Mouse (Mus musculus) hindbrain, postnatal 0 days (tissue): ENCODE data around the gene Zfp58. TPM values are rescaled to one million over a fixed set of nuclear protein-coding genes. Genes with fewer than 3 reads are reported as not detected.
A peak's percentile ranks its signal among the peaks of the same experiment; 100 is the strongest.

Source experiments
- ATAC-seq: fragments of 200-750 bp; cut with Nextera tagmentation; 2 replicates; pipeline ENCODE4 v1.8.0; 2017; ENCODE audit warnings: mild to moderate bottlenecking, moderate TSS enrichment, moderate library complexity
- DNase-seq: peaks from one replicate; pipeline ENCODE4 v3.0.0-alpha.2; 2015; ENCODE audit warnings: low spot score
- H3K27ac ChIP-seq: fragments of 300-500 bp; sonication (generic); 2 replicates; pipeline ENCODE4 v1.5.1; 2014; ENCODE audit warnings: mild to moderate bottlenecking
- H3K27me3 ChIP-seq: fragments of 300-500 bp; sonication (generic); 2 replicates; pipeline ENCODE4 v1.6.1; 2014; ENCODE audit warnings: low read length, mixed read lengths; ENCODE audit not compliant: insufficient read depth
- H3K36me3 ChIP-seq: fragments of 300-500 bp; sonication (generic); 2 replicates; pipeline ENCODE4 v1.6.1; 2014; ENCODE audit warnings: low read length, mixed read lengths; ENCODE audit not compliant: insufficient read depth
- H3K4me1 ChIP-seq: fragments of 300-500 bp; sonication (generic); 2 replicates; pipeline ENCODE4 v1.6.1; 2014; ENCODE audit warnings: antibody characterized with exemption, low read length, mixed read lengths; ENCODE audit not compliant: insufficient read depth
- H3K4me2 ChIP-seq: fragments of 300-500 bp; sonication (generic); 2 replicates; pipeline ENCODE4 v1.6.1; 2014; ENCODE audit warnings: low read depth, mild to moderate bottlenecking, low read length, moderate library complexity, mixed read lengths
- H3K4me3 ChIP-seq: fragments of 300-500 bp; sonication (generic); 2 replicates; pipeline ENCODE4 v1.5.1; 2014; ENCODE audit warnings: low read length
- H3K9ac ChIP-seq: fragments of 300-500 bp; sonication (generic); replicated peaks from 2 replicates; pipeline ENCODE4 v1.6.1; 2014; ENCODE audit warnings: mild to moderate bottlenecking, low read length, moderate library complexity, mixed read lengths
- H3K9me3 ChIP-seq: fragments of 300-500 bp; sonication (generic); 2 replicates; pipeline ENCODE4 v1.6.1; 2016; ENCODE audit warnings: low read length, mixed read lengths
- CTCF ChIP-seq: IDR thresholded peaks from 2 replicates; pipeline ENCODE4 v1.5.1; 2016; ENCODE audit warnings: antibody characterized with exemption, control low read depth, low read depth
- WGBS: fragments of 180-500 bp; shearing (Covaris S2); extraction: QIAGEN DNeasy Blood & Tissue Kit; methylation state at CpG from one replicate; pipeline ENCODE4 v1.1.7; 2014; 5-methylcytosine and 5-hydroxymethylcytosine counted together
- polyA plus RNA-seq: library from polyadenylated mRNA; unstranded; fragments of >200 nt; fragmentation: Nextera tagmentation; extraction: Ambion mirVana; gene quantifications from 2 replicates; pipeline ENCODE4 v1.2.1, GENCODE M21; 2015
- total RNA-seq: library from RNA; depleted of rRNA; stranded (reverse); fragments of >200 nt; gene quantifications from 2 replicates; pipeline ENCODE4 v1.2.3, GENCODE M21; 2014; rRNA removed

The Zfp58 gene
- 3.0 and 3.6 TPM in 2 replicates for total RNA-seq
- 3.7 and 4.4 TPM in 2 replicates for polyA plus RNA-seq

GRCm38 (mm10) chr13:67500084-67500719 lies at the start of gene Zfp58:
TSS of gene Zfp58 (minus strand) at chr13:67500555.
- WGBS, result 2% methylated on average over 22 of the region's 22 CpGs
- H3K4me2 ChIP-seq, result peak within 1 kb of the TSS; percentile 90
- ATAC-seq, result peak; percentile 97

GRCm38 (mm10) chr13:67545941-67546340 lies 45.6 kb upstream of the Zfp58 start:
- no peak overlapping the region for H3K9ac ChIP-seq
- no peaks in the 10 kb centered on the region for H3K4me1 ChIP-seq
- no peaks in the 10 kb centered on the region for H3K27me3 ChIP-seq
- 82% methylated on average over 1 of the region's 1 CpGs for WGBS
- ATAC-seq (no peak), DNase-seq (no peak)
- H3K4me3 ChIP-seq, result no peak overlapping the region
- H3K27ac ChIP-seq, result no peak overlapping the region
- TF ChIP-seq CTCF, result no peak
- no peak overlapping the region for H3K4me2 ChIP-seq
- H3K9me3 ChIP-seq, result no peaks in the 10 kb centered on the region
- H3K36me3 ChIP-seq, result peaks cover 21% of the 10 kb centered on the region

More at GRCm38 (mm10) chr13:67500084-67500719, at the start of gene Zfp58:
- peak; percentile 95 for DNase-seq
- no peaks in the 10 kb centered on the region for H3K27me3 ChIP-seq
- no peak within 1 kb of the TSS; the same call in 1 of the 2 replicates for H3K27ac ChIP-seq
- no peak for TF ChIP-seq CTCF
- H3K9ac ChIP-seq, result peak within 1 kb of the TSS; percentile 59
- peaks cover under 1% of the 10 kb centered on the region; the same call in 1 of the 2 replicates for H3K9me3 ChIP-seq
- peak within 1 kb of the TSS; percentile 78 for H3K4me3 ChIP-seq
- 0 out of 2 replicates have a peak, but pooled peaks cover 1% of the 10 kb centered on the region for H3K36me3 ChIP-seq
- peaks cover 8% of the 10 kb centered on the region for H3K4me1 ChIP-seq

- no peak overlapping the region for H3K27ac ChIP-seq
- H3K9ac ChIP-seq, result no peak overlapping the region
- no peak overlapping the region for H3K4me2 ChIP-seq
- H3K27me3 ChIP-seq, result no peaks in the 10 kb centered on the region
- WGBS, result 70% methylated on average over 3 of the region's 3 CpGs
- ATAC-seq, result no peak
- H3K36me3 ChIP-seq, result no peaks in the 10 kb centered on the region
- TF ChIP-seq CTCF, result no peak
- no peak overlapping the region for H3K4me3 ChIP-seq
- DNase-seq, result no peak
- no peaks in the 10 kb centered on the region for H3K9me3 ChIP-seq
- H3K4me1 ChIP-seq, result peaks cover 9% of the 10 kb centered on the region; the same call in 1 of the 2 replicates
Observed at GRCm38 (mm10) chr13:67527049-67527730, 26.8 kb upstream of the Zfp58 start.

GRCm38 (mm10) chr13:67525753-67526410 lies 25.5 kb upstream of the Zfp58 start, which contains the start of the genes Gm26965 and Zfp87:
TSS of gene Gm26965 (minus strand) at chr13:67526151.
TSS of gene Zfp87 (minus strand) at chr13:67526177.
- Histone ChIP-seq H3K36me3 (no peaks in the 10 kb centered on the region; the same call in 1 of the 2 replicates), H3K4me3 (peak within 1 kb of the TSS; percentile 90), H3K27me3 (no peaks in the 10 kb centered on the region), H3K27ac (peak within 1 kb of the TSS; percentile 73), H3K9me3 (no peaks in the 10 kb centered on the region), H3K4me1 (peaks cover 9% of the 10 kb centered on the region; the same call in 1 of the 2 replicates), H3K9ac (peak within 1 kb of the TSS; percentile 77), H3K4me2 (peak within 1 kb of the TSS; percentile 95)
- peak; percentile 97 for DNase-seq
- peak; percentile 9; the same call in 1 of the 2 replicates for TF ChIP-seq CTCF
- WGBS, result under 1% methylated on average over 27 of the region's 27 CpGs
- peak; percentile 100 for ATAC-seq

GRCm38 (mm10) chr13:67500908-67501307 lies 553 bp upstream of the Zfp58 start:
- Histone ChIP-seq H3K36me3 (no peaks in the 10 kb centered on the region), H3K27ac (no peak overlapping the region), H3K4me1 (peaks cover 8% of the 10 kb centered on the region), H3K4me3 (peak overlapping the region; percentile 78; the same call in 1 of the 2 replicates), H3K27me3 (no peaks in the 10 kb centered on the region), H3K9ac (no peak overlapping the region), H3K9me3 (no peaks in the 10 kb centered on the region), H3K4me2 (peak overlapping the region; percentile 90; the same call in 1 of the 2 replicates)
- DNase-seq, result no peak
- 0 out of 2 replicates have a peak, but pooled peaks have one; percentile 11 for ATAC-seq
- TF ChIP-seq CTCF, result no peak
- WGBS, result 83% methylated on average over 1 of the region's 1 CpGs

- Histone ChIP-seq H3K27ac (no peak overlapping the region), H3K4me3 (no peak overlapping the region), H3K4me2 (no peak overlapping the region), H3K9ac (no peak overlapping the region), H3K36me3 (peaks cover 30% of the 10 kb centered on the region), H3K27me3 (no peaks in the 10 kb centered on the region), H3K9me3 (peaks cover 16% of the 10 kb centered on the region), H3K4me1 (peaks cover 8% of the 10 kb centered on the region)
- no peak for ATAC-seq
- DNase-seq, result no peak
- no peak for TF ChIP-seq CTCF
- 94% methylated on average over 1 of the region's 1 CpGs for WGBS
Observed at GRCm38 (mm10) chr13:67495631-67496030, 4.7 kb downstream of the Zfp58 start.
